Mouse (Mus musculus): ENCODE measurements around the gene Ipo11. TPM values are rescaled to one million over a fixed set of nuclear protein-coding genes. Genes with fewer than 3 reads are reported as not detected.
A peak's percentile ranks its signal among the peaks of the same experiment; 100 is the strongest.

Gene Ipo11
- polyA plus RNA-seq, 1 experiment from 2014 or later: 70.6 TPM

- H3K9ac ChIP-seq (ENCODE audit: low read length): no peak overlapping the region
- no peak overlapping the region for H3K4me3 ChIP-seq (ENCODE audit: control insufficient read depth in 1 of 2, insufficient read depth in 1 of 2, low read depth in 1 of 2, low read length in 2 of 2)
- no peak overlapping the region for H3K4me2 ChIP-seq (ENCODE audit: low read length)
- H3K4me1 ChIP-seq (ENCODE audit: control insufficient read depth in 2 of 2, insufficient read depth in 2 of 2, low read length in 2 of 2): no peaks in the 10 kb centered on the region
- WGBS: 91% methylated on average over 5 of the region's 5 CpGs
- no peaks in the 10 kb centered on the region for H3K9me3 ChIP-seq (ENCODE audit: control insufficient read depth, low read length)
- peaks cover 38% of the 10 kb centered on the region for H3K36me3 ChIP-seq (ENCODE audit: control insufficient read depth, insufficient read depth, low read length)
- no peaks in the 10 kb centered on the region for H3K27me3 ChIP-seq (ENCODE audit: control insufficient read depth, insufficient read depth, low read length)
- ATAC-seq (ENCODE audit: insufficient number of reproducible peaks, insufficient read depth, low FRiP score, low read depth): no peak
- H3K27ac ChIP-seq (replicated peaks in 1 of 2; ENCODE audit: control insufficient read depth in 1 of 2, insufficient read depth in 1 of 2, low read depth in 2 of 2, low read length in 2 of 2): no peak overlapping the region
These were observed 78.0 kb downstream of the Ipo11 start for GRCm38 (mm10) chr13:106858779-106859178.

DNA sequence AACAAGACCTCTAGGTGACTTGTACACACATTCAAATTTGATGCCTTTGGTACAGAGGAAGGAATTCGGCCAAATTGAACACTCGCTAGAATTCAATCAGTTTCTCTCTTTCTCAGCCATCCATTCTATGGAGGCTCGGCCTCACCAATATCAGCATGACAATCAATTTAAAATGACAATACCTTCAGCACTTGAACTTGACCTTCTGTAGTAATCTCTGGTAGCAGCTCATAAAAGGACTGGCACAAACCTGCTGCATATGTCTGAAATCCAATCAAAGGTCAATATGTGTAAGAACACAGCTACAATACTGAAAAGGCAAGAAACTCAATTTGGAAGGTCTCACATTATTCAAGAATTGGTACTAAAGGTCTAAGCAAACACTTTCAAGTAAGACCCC, 80.2 kb downstream of the Ipo11 start:
- H3K36me3 ChIP-seq (ENCODE audit: control insufficient read depth, insufficient read depth, low read length): peaks cover 33% of the 10 kb centered on the region
- 91% methylated on average over 3 of the region's 3 CpGs for WGBS
- no peak for ATAC-seq (ENCODE audit: insufficient number of reproducible peaks, insufficient read depth, low FRiP score, low read depth)

DNA sequence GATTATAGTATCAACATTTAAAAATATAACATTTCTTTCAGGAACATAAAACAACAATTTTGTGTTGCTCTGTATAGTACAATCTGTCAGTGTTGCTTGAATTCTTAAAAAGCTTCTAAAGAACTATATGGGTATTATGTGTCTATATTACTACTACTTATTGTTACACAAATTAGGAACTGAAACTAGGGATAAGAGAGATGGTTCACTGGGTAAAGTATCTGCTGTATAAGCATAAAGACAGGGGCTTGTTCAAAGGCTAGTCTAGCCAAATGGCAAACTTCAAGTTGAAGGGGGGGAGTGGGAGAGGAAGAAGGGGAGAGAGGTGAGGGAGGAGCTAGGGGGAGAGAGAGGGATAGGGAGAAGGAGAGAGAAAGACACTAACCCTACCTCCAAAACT, 89.2 kb downstream of the Ipo11 start:
- H3K4me3 ChIP-seq (ENCODE audit: control insufficient read depth in 1 of 2, insufficient read depth in 1 of 2, low read depth in 1 of 2, low read length in 2 of 2): no peak overlapping the region
- peaks cover 14% of the 10 kb centered on the region for H3K36me3 ChIP-seq (ENCODE audit: control insufficient read depth, insufficient read depth, low read length)
- no peaks in the 10 kb centered on the region for H3K27me3 ChIP-seq (ENCODE audit: control insufficient read depth, insufficient read depth, low read length)
- H3K9ac ChIP-seq (ENCODE audit: low read length): no peak overlapping the region
- peaks cover 2 to 7% of the 10 kb centered on the region in 2 experiments; a peak in 1 of 4 replicates for H3K4me1 ChIP-seq (ENCODE audit: control insufficient read depth in 2 of 2, insufficient read depth in 2 of 2, low read length in 2 of 2)
- H3K27ac ChIP-seq (replicated peaks in 1 of 2; ENCODE audit: control insufficient read depth in 1 of 2, insufficient read depth in 1 of 2, low read depth in 2 of 2, low read length in 2 of 2): no peak overlapping the region
- H3K4me2 ChIP-seq (ENCODE audit: low read length): no peak overlapping the region
- ATAC-seq (ENCODE audit: insufficient number of reproducible peaks, insufficient read depth, low FRiP score, low read depth): no peak
- H3K9me3 ChIP-seq (ENCODE audit: control insufficient read depth, low read length): no peaks in the 10 kb centered on the region

More for the DNA sequence above, 80.2 kb downstream of the Ipo11 start:
- Histone ChIP-seq H3K9ac (ENCODE audit: low read length) (no peak overlapping the region), H3K4me2 (ENCODE audit: low read length) (no peak overlapping the region), H3K9me3 (ENCODE audit: control insufficient read depth, low read length) (no peaks in the 10 kb centered on the region), H3K27ac (replicated peaks in 1 of 2; ENCODE audit: control insufficient read depth in 1 of 2, insufficient read depth in 1 of 2, low read depth in 2 of 2, low read length in 2 of 2) (no peak overlapping the region), H3K27me3 (ENCODE audit: control insufficient read depth, insufficient read depth, low read length) (no peaks in the 10 kb centered on the region), H3K4me1 (ENCODE audit: control insufficient read depth in 2 of 2, insufficient read depth in 2 of 2, low read length in 2 of 2) (no peaks in the 10 kb centered on the region), H3K4me3 (ENCODE audit: control insufficient read depth in 1 of 2, insufficient read depth in 1 of 2, low read depth in 1 of 2, low read length in 2 of 2) (no peak overlapping the region)

DNA sequence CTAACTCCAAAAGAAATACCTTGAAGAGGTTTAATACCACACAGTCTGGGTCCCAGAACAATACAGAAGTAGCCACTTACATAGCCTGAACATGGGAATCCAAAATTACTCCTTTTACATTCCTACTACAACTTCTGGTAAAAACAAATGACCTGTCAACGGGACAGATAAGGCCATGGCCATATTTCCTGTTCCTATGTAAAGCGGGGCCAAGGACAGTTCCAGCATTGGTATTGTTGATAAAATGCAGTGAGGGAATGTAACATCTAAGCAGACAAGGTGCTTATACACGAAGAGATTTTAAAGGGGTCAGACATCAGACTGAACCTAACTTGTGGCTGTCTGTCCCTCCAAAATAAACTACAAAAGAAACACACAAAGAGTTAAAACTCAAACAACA, 91.8 kb downstream of the Ipo11 start:
- Histone ChIP-seq H3K4me1 (ENCODE audit: control insufficient read depth in 2 of 2, insufficient read depth in 2 of 2, low read length in 2 of 2) (peaks cover 2 to 7% of the 10 kb centered on the region in 2 experiments; a peak in 1 of 4 replicates), H3K4me2 (ENCODE audit: low read length) (no peak overlapping the region), H3K9ac (ENCODE audit: low read length) (no peak overlapping the region), H3K27ac (replicated peaks in 1 of 2; ENCODE audit: control insufficient read depth in 1 of 2, insufficient read depth in 1 of 2, low read depth in 2 of 2, low read length in 2 of 2) (peak overlapping the region; percentile 0 to 8; a peak in 1 of 4 replicates), H3K36me3 (ENCODE audit: control insufficient read depth, insufficient read depth, low read length) (peaks cover 21% of the 10 kb centered on the region), H3K9me3 (ENCODE audit: control insufficient read depth, low read length) (no peaks in the 10 kb centered on the region), H3K27me3 (ENCODE audit: control insufficient read depth, insufficient read depth, low read length) (no peaks in the 10 kb centered on the region), H3K4me3 (ENCODE audit: control insufficient read depth in 1 of 2, insufficient read depth in 1 of 2, low read depth in 1 of 2, low read length in 2 of 2) (no peak overlapping the region)
- WGBS: 11% methylated on average over 3 of the region's 3 CpGs
- ATAC-seq (ENCODE audit: insufficient number of reproducible peaks, insufficient read depth, low FRiP score, low read depth): no peak

DNA sequence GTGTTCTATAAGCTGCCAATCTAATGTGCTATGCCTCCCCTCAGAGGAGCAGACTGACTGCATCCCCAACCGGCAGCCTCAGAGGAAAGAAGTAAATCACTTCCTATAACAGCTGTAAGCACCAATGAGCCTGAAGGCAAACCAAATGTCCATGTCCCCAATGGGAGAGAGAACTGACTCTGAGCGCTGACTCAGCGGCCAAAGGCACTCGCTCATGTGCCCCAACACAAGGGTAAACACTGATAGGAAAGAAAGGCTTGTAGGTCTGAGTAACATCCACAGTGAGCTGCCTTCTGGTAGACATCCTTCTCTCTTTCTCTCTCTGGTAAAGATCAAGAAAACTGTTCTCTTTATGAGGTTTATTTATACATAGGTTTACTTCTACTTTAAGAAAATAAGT, 94.2 kb downstream of the Ipo11 start:
- Histone ChIP-seq H3K9me3 (ENCODE audit: control insufficient read depth, low read length) (no peaks in the 10 kb centered on the region), H3K9ac (ENCODE audit: low read length) (no peak overlapping the region), H3K4me3 (ENCODE audit: control insufficient read depth in 1 of 2, insufficient read depth in 1 of 2, low read depth in 1 of 2, low read length in 2 of 2) (no peak overlapping the region), H3K27ac (replicated peaks in 1 of 2; ENCODE audit: control insufficient read depth in 1 of 2, insufficient read depth in 1 of 2, low read depth in 2 of 2, low read length in 2 of 2) (no peak overlapping the region), H3K27me3 (ENCODE audit: control insufficient read depth, insufficient read depth, low read length) (no peaks in the 10 kb centered on the region), H3K4me1 (ENCODE audit: control insufficient read depth in 2 of 2, insufficient read depth in 2 of 2, low read length in 2 of 2) (peaks cover 2 to 10% of the 10 kb centered on the region in 2 experiments; a peak in 1 of 4 replicates), H3K4me2 (ENCODE audit: low read length) (no peak overlapping the region), H3K36me3 (ENCODE audit: control insufficient read depth, insufficient read depth, low read length) (peaks cover 22% of the 10 kb centered on the region)
- 76% methylated on average over 4 of the region's 4 CpGs for WGBS
- ATAC-seq (ENCODE audit: insufficient number of reproducible peaks, insufficient read depth, low FRiP score, low read depth): no peak

GRCm38 (mm10) chr13:106838778-106839177, 98.0 kb downstream of the Ipo11 start:
- Histone ChIP-seq H3K4me1 (ENCODE audit: control insufficient read depth in 2 of 2, insufficient read depth in 2 of 2, low read length in 2 of 2) (peaks cover 0 to 6% of the 10 kb centered on the region in 2 experiments; a peak in 1 of 4 replicates), H3K4me2 (ENCODE audit: low read length) (no peak overlapping the region), H3K9ac (ENCODE audit: low read length) (no peak overlapping the region), H3K4me3 (ENCODE audit: control insufficient read depth in 1 of 2, insufficient read depth in 1 of 2, low read depth in 1 of 2, low read length in 2 of 2) (no peak overlapping the region), H3K9me3 (ENCODE audit: control insufficient read depth, low read length) (no peaks in the 10 kb centered on the region), H3K36me3 (ENCODE audit: control insufficient read depth, insufficient read depth, low read length) (peaks cover 17% of the 10 kb centered on the region), H3K27ac (replicated peaks in 1 of 2; ENCODE audit: control insufficient read depth in 1 of 2, insufficient read depth in 1 of 2, low read depth in 2 of 2, low read length in 2 of 2) (no peak overlapping the region), H3K27me3 (ENCODE audit: control insufficient read depth, insufficient read depth, low read length) (no peaks in the 10 kb centered on the region)
- no peak for ATAC-seq (ENCODE audit: insufficient number of reproducible peaks, insufficient read depth, low FRiP score, low read depth)
- WGBS: 89% methylated on average over 3 of the region's 3 CpGs

- Histone ChIP-seq H3K4me2 (ENCODE audit: low read length) (peak overlapping the region; percentile 29; the same call in 1 of the 2 replicates), H3K4me1 (ENCODE audit: control insufficient read depth in 2 of 2, insufficient read depth in 2 of 2, low read length in 2 of 2) (peaks cover 0 to 6% of the 10 kb centered on the region in 2 experiments; a peak in 1 of 4 replicates), H3K36me3 (ENCODE audit: control insufficient read depth, insufficient read depth, low read length) (peaks cover 6% of the 10 kb centered on the region; the same call in 1 of the 2 replicates), H3K27ac (replicated peaks in 1 of 2; ENCODE audit: control insufficient read depth in 1 of 2, insufficient read depth in 1 of 2, low read depth in 2 of 2, low read length in 2 of 2) (peak overlapping the region; percentile 68 to 93), H3K9ac (ENCODE audit: low read length) (no peak overlapping the region), H3K27me3 (ENCODE audit: control insufficient read depth, insufficient read depth, low read length) (no peaks in the 10 kb centered on the region), H3K9me3 (ENCODE audit: control insufficient read depth, low read length) (no peaks in the 10 kb centered on the region), H3K4me3 (ENCODE audit: control insufficient read depth in 1 of 2, insufficient read depth in 1 of 2, low read depth in 1 of 2, low read length in 2 of 2) (no peak overlapping the region)
- no peak for ATAC-seq (ENCODE audit: insufficient number of reproducible peaks, insufficient read depth, low FRiP score, low read depth)
- WGBS: 71% methylated on average over 5 of the region's 5 CpGs
These were observed 100.3 kb downstream of the Ipo11 start for GRCm38 (mm10) chr13:106836527-106836879.
